Mouse (Mus musculus): ENCODE results near the gene Sv2b.

The Sv2b gene

GRCm38 (mm10) chr7:75290554-75290953, 18.5 kb downstream of the Sv2b start:
- peak; percentile 56 to 61 for DNase-seq

GRCm38 (mm10) chr7:75287237-75287636, 21.8 kb downstream of the Sv2b start:
- no peak for DNase-seq

- DNase-seq = peak; percentile 80 to 86
Measured at GRCm38 (mm10) chr7:75282951-75283350, 26.1 kb downstream of the Sv2b start.

GRCm38 (mm10) chr7:75282080-75282650, 26.9 kb downstream of the Sv2b start:
- DNase-seq = no peak

GRCm38 (mm10) chr7:75281106-75281505, 28.0 kb downstream of the Sv2b start:
- no peak for DNase-seq

GRCm38 (mm10) chr7:75277847-75278246, 31.2 kb downstream of the Sv2b start:
- DNase-seq = no peak

GRCm38 (mm10) chr7:75276739-75277138, 32.3 kb downstream of the Sv2b start:
- DNase-seq = peak in 1 of 2 experiments; percentile 41

- DNase-seq = no peak
Measured at GRCm38 (mm10) chr7:75274518-75274917, 34.5 kb downstream of the Sv2b start.

GRCm38 (mm10) chr7:75273633-75274032, 35.4 kb downstream of the Sv2b start:
- no peak for DNase-seq

GRCm38 (mm10) chr7:75271921-75272381, 37.1 kb downstream of the Sv2b start:
- no peak for DNase-seq

GRCm38 (mm10) chr7:75271306-75271705, 37.8 kb downstream of the Sv2b start:
- DNase-seq = peak; percentile 54 to 60

- DNase-seq = no peak
Measured at GRCm38 (mm10) chr7:75267236-75267635, 41.8 kb downstream of the Sv2b start.

GRCm38 (mm10) chr7:75265241-75265640, 43.8 kb downstream of the Sv2b start:
- DNase-seq = peak; percentile 85 to 93

GRCm38 (mm10) chr7:75259945-75260344, 49.1 kb downstream of the Sv2b start:
- DNase-seq = no peak

- DNase-seq = no peak
Measured at GRCm38 (mm10) chr7:75253611-75254250, 55.3 kb downstream of the Sv2b start.

GRCm38 (mm10) chr7:75240754-75241507, 68.1 kb downstream of the Sv2b start:
- DNase-seq = peak in 1 of 2 experiments; percentile 43

GRCm38 (mm10) chr7:75236386-75236785, 72.7 kb downstream of the Sv2b start:
- DNase-seq = no peak

GRCm38 (mm10) chr7:75224206-75224605, 84.9 kb downstream of the Sv2b start:
- no peak for DNase-seq

- DNase-seq = no peak
Measured at GRCm38 (mm10) chr7:75222704-75223431, 86.2 kb downstream of the Sv2b start.

GRCm38 (mm10) chr7:75220786-75221185, 88.3 kb downstream of the Sv2b start:
- DNase-seq = no peak

- no peak for DNase-seq
Measured at GRCm38 (mm10) chr7:75220296-75220695, 88.8 kb downstream of the Sv2b start.

- DNase-seq = peak; percentile 39 to 40
Measured at GRCm38 (mm10) chr7:75216180-75216579, 92.9 kb downstream of the Sv2b start.

- DNase-seq = peak; percentile 33
Measured at GRCm38 (mm10) chr7:75209221-75209641, 99.8 kb downstream of the Sv2b start.

Measured in cerebellum, adult 18-20 months (tissue).